Mouse (Mus musculus) E14TG2a.4 (cell line): ENCODE results near the gene Sox8.

Experiments used
- H3K27me3 ChIP-seq: 2 replicates; pipeline ENCODE4 v1.6.1; 2014; ENCODE audit warnings: low read length, control low read depth; ENCODE audit not compliant: insufficient read depth
- H3K36me3 ChIP-seq: 2 replicates; pipeline ENCODE4 v1.6.1; 2014; ENCODE audit warnings: low read length, control low read depth; ENCODE audit not compliant: insufficient read depth
- H3K4me1 ChIP-seq: replicated peaks from 2 replicates; pipeline ENCODE4 v1.6.1; 2014; ENCODE audit warnings: low read depth, low read length, control low read depth
- H3K4me3 ChIP-seq: replicated peaks from 2 replicates; pipeline ENCODE4 v1.5.1; 2014; ENCODE audit warnings: mild to moderate bottlenecking, low read length
- H3K9me3 ChIP-seq: 2 replicates; pipeline ENCODE4 v1.6.1; 2014; ENCODE audit warnings: low read length, control low read depth
- CTCF ChIP-seq: conservative IDR thresholded peaks from 2 replicates; pipeline ENCODE4 v1.5.1; 2014; ENCODE audit warnings: low read length
- NANOG ChIP-seq: IDR thresholded peaks from 2 replicates; pipeline ENCODE4 v1.6.1; 2014; ENCODE audit warnings: borderline replicate concordance, low read length, mixed read lengths
- POU5F1 ChIP-seq: IDR thresholded peaks from 2 replicates; pipeline ENCODE4 v1.6.1; 2014; ENCODE audit warnings: low read length, borderline replicate concordance

Sox8 gene

GRCm38 (mm10) chr17:25555666-25556629 is 14.5 kb downstream of the Sox8 start:
- Histone ChIP-seq H3K27me3 (peaks cover 61% of the 10 kb centered on the region), H3K4me3 (peak overlapping the region; percentile 63), H3K9me3 (no peaks in the 10 kb centered on the region), H3K4me1 (peaks cover 20% of the 10 kb centered on the region), H3K36me3 (no peaks in the 10 kb centered on the region)
- TF ChIP-seq CTCF (no peak), POU5F1 (no peak), NANOG (no peak)

- H3K4me3 ChIP-seq, result no peak overlapping the region
- H3K36me3 ChIP-seq, result no peaks in the 10 kb centered on the region
- H3K4me1 ChIP-seq, result peaks cover 16% of the 10 kb centered on the region
- peaks cover 54% of the 10 kb centered on the region for H3K27me3 ChIP-seq
- H3K9me3 ChIP-seq, result no peaks in the 10 kb centered on the region
- no peak for TF ChIP-seq NANOG
- no peak for TF ChIP-seq POU5F1
- no peak for TF ChIP-seq CTCF
Observed at GRCm38 (mm10) chr17:25555159-25555558, 15.3 kb downstream of the Sox8 start.

GRCm38 (mm10) chr17:25551313-25551712 is 19.2 kb downstream of the Sox8 start:
- Histone ChIP-seq H3K9me3 (no peaks in the 10 kb centered on the region), H3K36me3 (no peaks in the 10 kb centered on the region), H3K4me3 (no peak overlapping the region), H3K27me3 (peaks cover 23% of the 10 kb centered on the region), H3K4me1 (peaks cover 21% of the 10 kb centered on the region)
- no peak for TF ChIP-seq POU5F1

GRCm38 (mm10) chr17:25550020-25550419 is 20.5 kb downstream of the Sox8 start:
- TF ChIP-seq NANOG (no peak), CTCF (no peak), POU5F1 (no peak)
- no peaks in the 10 kb centered on the region for H3K36me3 ChIP-seq
- peaks cover 11% of the 10 kb centered on the region for H3K27me3 ChIP-seq
- H3K9me3 ChIP-seq, result no peaks in the 10 kb centered on the region
- H3K4me1 ChIP-seq, result peaks cover 14% of the 10 kb centered on the region
- H3K4me3 ChIP-seq, result no peak overlapping the region

DNA sequence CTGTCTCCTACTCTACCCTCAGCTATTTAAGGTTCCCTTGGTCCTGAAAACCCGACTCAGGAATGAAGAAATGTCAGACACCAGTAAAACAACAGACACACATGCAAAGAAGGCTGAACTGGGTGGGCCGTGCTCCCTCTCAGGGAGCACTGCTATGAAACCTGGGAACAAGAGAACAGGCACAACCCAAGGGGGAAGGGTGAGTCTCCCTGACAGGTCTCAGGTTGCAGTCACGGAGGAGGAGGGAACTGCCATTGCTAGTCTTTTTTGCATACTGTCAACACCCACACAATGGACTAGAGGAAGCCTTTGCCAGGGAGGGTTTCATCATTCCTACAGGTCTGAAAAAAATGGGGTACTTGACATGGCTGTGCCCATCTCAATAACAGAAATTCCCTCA is 23.5 kb downstream of the Sox8 start:
- Histone ChIP-seq H3K4me3 (no peak overlapping the region), H3K36me3 (no peaks in the 10 kb centered on the region), H3K4me1 (peaks cover 14% of the 10 kb centered on the region), H3K9me3 (no peaks in the 10 kb centered on the region), H3K27me3 (peaks cover 2% of the 10 kb centered on the region)
- no peak for TF ChIP-seq NANOG
- TF ChIP-seq CTCF, result no peak
- TF ChIP-seq POU5F1, result no peak

DNA sequence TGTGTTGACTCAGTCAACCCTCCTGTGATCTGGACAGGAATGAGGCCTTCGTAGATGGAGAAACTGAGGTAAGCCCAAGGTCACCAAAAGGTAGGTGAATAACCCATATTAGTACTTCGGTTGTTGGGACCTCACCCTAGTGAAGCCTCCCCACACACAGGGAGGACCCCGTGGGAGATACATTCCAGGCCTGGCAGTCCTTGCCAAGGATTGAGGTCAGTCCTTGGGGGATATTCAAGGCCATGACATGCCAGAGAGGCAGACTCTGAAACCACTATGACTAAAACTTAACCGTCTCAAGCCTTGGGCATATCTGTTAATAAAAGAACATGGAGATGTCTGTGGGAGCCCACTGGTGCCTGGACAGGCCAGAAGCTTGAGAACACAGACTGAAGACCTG is 28.7 kb downstream of the Sox8 start:
- TF ChIP-seq CTCF (no peak), NANOG (no peak), POU5F1 (no peak)
- Histone ChIP-seq H3K27me3 (peaks cover 20% of the 10 kb centered on the region; the same call in 1 of the 2 replicates), H3K4me3 (no peak overlapping the region), H3K9me3 (no peaks in the 10 kb centered on the region), H3K36me3 (no peaks in the 10 kb centered on the region), H3K4me1 (peaks cover 3% of the 10 kb centered on the region)

DNA sequence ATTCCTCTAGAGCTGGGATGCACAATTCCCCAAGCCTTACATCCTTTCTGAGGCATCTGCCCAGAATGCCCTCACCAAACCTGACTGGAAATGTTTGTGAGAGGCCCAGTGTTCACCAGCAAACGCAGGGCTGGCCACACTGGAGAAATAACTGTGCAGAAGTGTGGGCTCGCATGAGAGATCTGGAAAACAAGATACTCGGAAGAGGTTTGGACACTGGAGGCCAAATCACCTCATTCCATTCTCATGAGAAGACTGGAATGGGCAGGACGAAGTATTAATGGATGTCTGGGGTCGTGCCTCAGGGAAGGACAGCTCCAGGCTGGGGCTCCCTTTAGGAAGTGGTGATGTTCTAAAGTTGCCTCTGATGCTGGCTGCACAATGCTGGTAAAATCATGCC is 29.8 kb downstream of the Sox8 start:
- TF ChIP-seq NANOG (no peak), CTCF (no peak), POU5F1 (no peak)
- Histone ChIP-seq H3K4me3 (no peak overlapping the region), H3K9me3 (no peaks in the 10 kb centered on the region), H3K36me3 (no peaks in the 10 kb centered on the region), H3K27me3 (peaks cover 21% of the 10 kb centered on the region; the same call in 1 of the 2 replicates), H3K4me1 (peaks cover 7% of the 10 kb centered on the region)

DNA sequence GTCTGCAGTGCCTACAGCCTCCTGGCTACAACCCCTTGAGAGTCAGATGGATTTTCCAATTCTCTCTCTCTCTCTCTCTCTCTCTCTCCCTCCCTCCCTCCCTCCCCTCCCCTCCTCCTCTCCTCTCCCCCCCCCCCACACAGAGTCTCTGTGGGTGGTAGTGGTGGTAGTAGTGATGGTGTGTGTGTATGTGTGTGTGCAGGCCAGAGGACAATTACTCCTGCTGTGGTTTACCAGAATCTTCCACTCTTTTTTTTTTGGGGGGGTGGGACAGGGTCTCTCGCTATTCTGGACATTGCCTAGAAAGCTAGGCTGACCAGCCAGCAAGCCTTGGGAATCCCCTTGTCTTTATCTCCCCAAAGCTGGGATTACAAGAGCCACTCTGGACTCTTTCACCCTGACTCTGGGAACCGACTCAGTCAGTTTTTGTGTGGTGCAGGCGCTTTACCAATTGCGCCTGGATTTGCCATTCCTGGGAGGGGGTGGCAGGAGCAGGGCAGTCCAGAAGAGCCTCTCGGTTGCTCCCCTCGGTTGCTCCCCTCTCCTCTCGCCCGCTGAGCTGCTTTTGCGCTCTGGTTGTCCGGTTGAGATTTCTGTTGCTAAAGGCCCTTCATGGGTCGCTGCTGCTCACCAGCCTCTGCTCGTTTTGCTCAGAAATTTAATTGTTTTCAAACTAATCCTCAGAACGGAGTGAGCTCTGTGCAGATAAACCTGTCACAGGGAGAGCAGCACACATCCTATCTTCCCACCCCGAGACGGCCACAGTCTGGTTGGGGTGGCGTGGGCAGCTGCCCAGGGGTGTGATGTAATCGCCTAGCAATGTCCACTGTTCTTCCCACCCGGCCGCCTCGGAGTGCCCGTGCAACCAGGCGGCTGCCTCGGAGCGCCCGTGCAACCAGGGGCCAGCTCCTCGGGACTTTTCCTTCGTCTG is 31.3 kb downstream of the Sox8 start:
- Histone ChIP-seq H3K36me3 (no peaks in the 10 kb centered on the region), H3K4me1 (peaks cover 7% of the 10 kb centered on the region), H3K4me3 (no peak overlapping the region), H3K27me3 (peaks cover 24% of the 10 kb centered on the region), H3K9me3 (no peaks in the 10 kb centered on the region)
- TF ChIP-seq NANOG (no peak), CTCF (no peak), POU5F1 (no peak)
